Mouse (Mus musculus) embryonic facial prominence, embryonic 10.5 days (tissue): ENCODE data around the gene Nelfb. TPM values are rescaled to one million over a fixed set of nuclear protein-coding genes. Genes with fewer than 3 reads are reported as not detected.
"Not testable (repeated sequence)": the region's sequence is repeated elsewhere in the genome, so short reads cannot be mapped to it uniquely, and the experiment has no call there.

ENCODE experiments used
- DNase-seq: peaks from one replicate; pipeline ENCODE4 v3.0.0-alpha.2; 2017; ENCODE audit warnings: low spot score
- H3K27ac ChIP-seq: fragments of 300-500 bp; sonication (generic); replicated peaks from 2 replicates; pipeline ENCODE4 v1.5.1; 2016; ENCODE audit warnings: mild to moderate bottlenecking
- H3K27me3 ChIP-seq: fragments of 300-500 bp; sonication (generic); replicated peaks from 2 replicates; pipeline ENCODE4 v1.6.1; 2016; ENCODE audit warnings: low read depth, mild to moderate bottlenecking; ENCODE audit not compliant: poor library complexity, severe bottlenecking
- H3K36me3 ChIP-seq: fragments of 300-500 bp; sonication (generic); replicated peaks from 2 replicates; pipeline ENCODE4 v1.6.1; 2016; ENCODE audit warnings: mild to moderate bottlenecking, moderate library complexity
- H3K4me1 ChIP-seq: fragments of 300-500 bp; sonication (generic); 2 replicates; pipeline ENCODE4 v1.6.1; 2016
- H3K4me3 ChIP-seq: fragments of 300-500 bp; sonication (generic); 2 replicates; pipeline ENCODE4 v1.5.1; 2016; ENCODE audit warnings: mild to moderate bottlenecking, moderate library complexity
- H3K9me3 ChIP-seq: fragments of 300-500 bp; sonication (generic); 2 replicates; pipeline ENCODE4 v1.6.1; 2016; ENCODE audit warnings: mild to moderate bottlenecking
- WGBS: fragments of 180-500 bp; shearing (Covaris S2); methylation state at CpG from one replicate; pipeline ENCODE4 v1.1.7; 2016; 5-methylcytosine and 5-hydroxymethylcytosine counted together
- polyA plus RNA-seq: library from polyadenylated mRNA; unstranded; fragments of >200 nt; fragmentation: Nextera tagmentation; extraction: Ambion mirVana; gene quantifications from 2 replicates; pipeline ENCODE4 v1.2.1, GENCODE M21; 2016

Nelfb gene
- polyA plus RNA-seq = 124 and 125 TPM in 2 replicates

- under 1% methylated on average over 44 of the region's 44 CpGs for WGBS
Measured at GRCm38 (mm10) chr2:25211121-25211670, at the start of gene Nelfb. Gene Nelfb (minus strand): TSS chr2:25211489.

GRCm38 (mm10) chr2:25258887-25259286 lies 47.6 kb upstream of the Nelfb start:
- Histone ChIP-seq H3K4me3 (no peak overlapping the region), H3K27ac (no peak overlapping the region), H3K36me3 (no peaks in the 10 kb centered on the region), H3K27me3 (peaks cover 14% of the 10 kb centered on the region), H3K9me3 (no peaks in the 10 kb centered on the region), H3K4me1 (peaks cover 39% of the 10 kb centered on the region)
- DNase-seq = no peak
- 53% methylated on average over 2 of the region's 2 CpGs for WGBS

More at GRCm38 (mm10) chr2:25211121-25211670, at the start of gene Nelfb:
- H3K4me3 ChIP-seq = peak within 1 kb of the TSS; percentile 96
- H3K27me3 ChIP-seq = peaks cover 25% of the 10 kb centered on the region
- no peaks in the 10 kb centered on the region for H3K9me3 ChIP-seq
- peaks cover 35% of the 10 kb centered on the region for H3K36me3 ChIP-seq
- peak within 1 kb of the TSS; percentile 98 for H3K27ac ChIP-seq
- peaks cover 19% of the 10 kb centered on the region for H3K4me1 ChIP-seq
- peak; percentile 95 for DNase-seq

DNA sequence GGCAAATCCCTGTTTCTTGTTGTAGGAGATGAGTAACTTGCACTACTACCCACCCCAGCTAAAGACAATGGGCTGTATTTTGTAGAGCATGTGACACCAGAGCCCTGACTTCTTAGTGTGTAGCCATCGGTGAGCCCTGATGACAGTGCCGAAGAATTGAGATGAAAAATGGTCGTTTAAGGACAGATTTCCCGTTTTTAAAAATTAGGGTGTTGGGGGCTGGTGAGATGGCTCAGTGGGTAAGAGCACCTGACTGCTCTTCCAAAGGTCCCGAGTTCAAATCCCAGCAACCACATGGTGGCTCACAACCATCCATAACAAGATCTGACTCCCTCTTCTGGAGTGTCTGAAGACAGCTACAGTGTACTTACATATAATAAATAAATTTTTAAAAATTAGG lies 46.0 kb upstream of the Nelfb start:
- not testable (repeated sequence) for H3K4me3 ChIP-seq, H3K9me3 ChIP-seq, DNase-seq, H3K27ac ChIP-seq, H3K27me3 ChIP-seq
- Histone ChIP-seq H3K4me1 (peaks cover 27% of the 10 kb centered on the region), H3K36me3 (peaks cover 14% of the 10 kb centered on the region)
- 89% methylated on average over 5 of the region's 5 CpGs for WGBS

- H3K27me3 ChIP-seq, H3K27ac ChIP-seq, H3K9me3 ChIP-seq: not testable (repeated sequence)
- WGBS = 65% methylated on average over 12 of the region's 12 CpGs
- H3K4me3 ChIP-seq = peak overlapping the region; percentile 99
- peaks cover 20% of the 10 kb centered on the region for H3K4me1 ChIP-seq
- peak; percentile 43 for DNase-seq
- peaks cover 21% of the 10 kb centered on the region for H3K36me3 ChIP-seq
Measured at GRCm38 (mm10) chr2:25256443-25257109, 45.3 kb upstream of the Nelfb start.

GRCm38 (mm10) chr2:25255284-25255779 lies 44.0 kb upstream of the Nelfb start, which contains the start of gene Tmem203:
Gene Tmem203 (plus strand): TSS chr2:25255439.
- Histone ChIP-seq H3K9me3 (no peaks in the 10 kb centered on the region), H3K27ac (peak within 1 kb of the TSS; percentile 93), H3K27me3 (no peaks in the 10 kb centered on the region), H3K4me1 (peaks cover 20% of the 10 kb centered on the region), H3K36me3 (peaks cover 33% of the 10 kb centered on the region), H3K4me3 (peak within 1 kb of the TSS; percentile 99)
- WGBS = under 1% methylated on average over 39 of the region's 39 CpGs
- peak; percentile 95 for DNase-seq

DNA sequence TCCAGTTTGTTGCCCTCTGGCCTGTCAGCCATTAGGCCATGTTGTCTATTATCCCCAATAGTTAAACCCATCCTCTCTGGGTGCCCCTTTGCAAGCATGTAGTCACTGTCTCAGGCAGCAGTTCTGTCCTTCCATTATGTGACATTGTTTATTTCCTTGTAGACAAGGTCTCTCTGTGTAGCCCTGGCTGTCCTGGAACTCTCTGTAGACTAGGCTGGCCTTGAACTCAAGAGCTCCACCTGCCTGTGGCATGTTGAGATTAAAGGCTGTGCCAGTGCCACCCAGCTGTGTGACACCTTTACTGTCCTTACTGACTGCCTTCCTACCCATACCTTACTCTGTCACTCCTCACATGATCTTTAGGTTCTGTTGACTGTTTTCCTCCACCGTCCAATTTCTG lies 41.0 kb upstream of the Nelfb start:
- H3K27ac ChIP-seq = no peak overlapping the region
- peaks cover 63% of the 10 kb centered on the region for H3K36me3 ChIP-seq
- peaks cover 20% of the 10 kb centered on the region for H3K4me1 ChIP-seq
- H3K4me3 ChIP-seq = no peak overlapping the region
- DNase-seq = no peak
- no peaks in the 10 kb centered on the region for H3K27me3 ChIP-seq
- 83% methylated on average over 1 of the region's 1 CpGs for WGBS
- H3K9me3 ChIP-seq = no peaks in the 10 kb centered on the region

DNA sequence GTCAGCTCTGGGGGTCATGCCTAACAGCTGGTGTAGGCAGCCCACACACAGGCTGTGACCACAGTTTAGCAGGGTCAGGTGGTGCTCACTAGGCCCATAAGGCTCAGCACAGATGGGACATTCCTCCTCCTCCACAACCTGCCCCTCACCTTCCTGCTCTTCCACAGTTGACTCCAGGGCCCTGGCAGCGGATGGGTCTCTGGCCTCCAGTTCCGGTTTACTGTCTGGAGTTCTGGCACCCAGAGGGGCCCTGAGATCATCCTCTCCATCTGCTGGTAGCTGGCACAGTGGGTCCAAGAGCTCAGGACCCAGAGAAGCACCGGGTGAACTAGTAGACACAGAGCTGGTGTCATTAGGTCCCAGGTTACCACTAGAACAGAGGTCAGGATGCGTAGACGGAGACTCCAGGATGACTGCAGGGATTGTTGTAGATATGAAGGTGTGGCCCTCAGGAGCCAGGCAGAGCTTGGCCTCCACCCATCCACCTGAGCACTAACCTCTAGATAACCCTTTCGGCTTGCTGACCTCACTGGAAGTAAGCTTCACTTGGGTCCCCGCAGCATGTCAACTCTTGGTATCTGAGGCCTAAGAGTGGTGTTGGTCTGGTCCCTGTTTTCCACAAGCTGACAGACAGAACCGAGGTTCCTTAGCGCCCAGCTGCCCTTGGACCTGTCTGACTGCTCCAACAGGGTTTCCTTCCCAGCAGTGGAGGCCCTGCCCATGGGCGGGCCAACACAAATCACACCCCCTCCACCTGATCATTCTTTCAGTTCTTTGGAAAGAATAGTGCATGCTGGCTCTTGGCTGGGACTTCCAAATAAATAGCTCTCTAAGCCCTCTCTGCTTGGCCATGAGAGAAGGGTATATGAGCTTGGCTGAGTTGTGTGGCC lies 35.1 kb upstream of the Nelfb start, which contains the start of gene AL732309.1:
Gene AL732309.1, minus strand, starts transcription at position 681 of the 890 bp plus-strand sequence.
- Histone ChIP-seq H3K4me1 (peaks cover 19% of the 10 kb centered on the region), H3K4me3 (no peak within 1 kb of the TSS), H3K27ac (no peak within 1 kb of the TSS), H3K27me3 (peaks cover 29% of the 10 kb centered on the region), H3K9me3 (no peaks in the 10 kb centered on the region), H3K36me3 (peaks cover 67% of the 10 kb centered on the region)
- 86% methylated on average over 10 of the region's 10 CpGs for WGBS
- DNase-seq = no peak

DNA sequence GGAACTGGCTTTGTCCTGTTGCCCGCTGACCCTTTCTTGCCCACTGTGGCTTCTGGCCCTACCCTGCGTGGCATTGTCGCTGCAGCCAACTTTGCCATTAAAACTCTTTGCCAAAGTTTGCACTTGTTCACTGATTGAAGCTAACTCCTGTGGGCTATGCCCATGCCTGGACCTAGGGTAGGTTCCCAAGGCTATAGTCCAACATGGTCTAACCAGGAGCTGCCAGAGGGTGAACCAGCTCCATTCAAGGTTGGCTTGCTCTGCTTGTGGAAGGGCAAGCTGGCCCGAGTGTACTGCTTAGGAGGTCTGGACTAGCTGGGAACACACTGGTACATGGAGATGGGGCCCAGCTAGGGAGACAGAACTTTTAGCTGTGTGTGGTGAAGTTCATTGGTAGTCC lies 32.9 kb upstream of the Nelfb start:
- H3K27ac ChIP-seq = no peak overlapping the region
- H3K4me3 ChIP-seq = no peak overlapping the region
- H3K27me3 ChIP-seq = peaks cover 44% of the 10 kb centered on the region
- H3K9me3 ChIP-seq = no peaks in the 10 kb centered on the region
- DNase-seq = no peak
- WGBS = 90% methylated on average over 4 of the region's 4 CpGs
- H3K36me3 ChIP-seq = peaks cover 44% of the 10 kb centered on the region
- peaks cover 33% of the 10 kb centered on the region for H3K4me1 ChIP-seq

GRCm38 (mm10) chr2:25243342-25243741 lies 32.1 kb upstream of the Nelfb start:
- WGBS = 78% methylated on average over 8 of the region's 8 CpGs
- Histone ChIP-seq H3K4me1 (peaks cover 33% of the 10 kb centered on the region), H3K4me3 (peak overlapping the region; percentile 69; the same call in 1 of the 2 replicates)

DNA sequence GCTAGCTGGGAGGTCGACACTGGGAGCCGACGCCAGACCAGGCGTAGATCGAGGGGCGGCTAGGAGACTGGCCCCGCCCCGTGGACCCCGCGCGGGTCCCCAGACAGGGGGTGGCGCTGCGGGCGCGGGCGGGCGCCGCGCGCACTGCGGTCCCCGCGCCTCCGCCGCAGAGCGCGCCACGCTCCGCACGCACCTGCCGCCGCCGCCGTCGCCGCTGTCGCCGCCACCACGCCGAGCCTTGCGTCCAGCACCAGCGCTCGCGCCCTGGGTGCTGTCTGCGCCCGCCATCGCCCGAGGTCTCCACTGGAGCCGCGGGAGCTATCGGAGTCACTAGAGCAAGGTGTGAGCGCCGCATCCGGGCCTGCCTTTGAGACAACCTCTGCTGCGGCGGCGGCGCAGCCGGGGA lies 30.8 kb upstream of the Nelfb start, which contains the start of the genes Rnf208 and Cysrt1:
Gene Rnf208, plus strand, starts transcription at position 155 of the 406 bp plus-strand sequence.
Gene Cysrt1, minus strand, starts transcription at position 352 of the 406 bp plus-strand sequence.
- peak within 1 kb of the TSS; percentile 72 for H3K27ac ChIP-seq
- peaks cover 33% of the 10 kb centered on the region for H3K4me1 ChIP-seq
- peak; percentile 49 for DNase-seq
- peaks cover 48% of the 10 kb centered on the region for H3K27me3 ChIP-seq
- H3K36me3 ChIP-seq = peaks cover 23% of the 10 kb centered on the region
- H3K9me3 ChIP-seq = no peaks in the 10 kb centered on the region
- 1% methylated on average over 59 of the region's 59 CpGs for WGBS
- peak within 1 kb of the TSS; percentile 69 for H3K4me3 ChIP-seq

More at GRCm38 (mm10) chr2:25243342-25243741, 32.1 kb upstream of the Nelfb start:
- Histone ChIP-seq H3K9me3 (no peaks in the 10 kb centered on the region), H3K27ac (no peak overlapping the region), H3K36me3 (peaks cover 36% of the 10 kb centered on the region), H3K27me3 (peaks cover 48% of the 10 kb centered on the region)
- no peak for DNase-seq

DNA sequence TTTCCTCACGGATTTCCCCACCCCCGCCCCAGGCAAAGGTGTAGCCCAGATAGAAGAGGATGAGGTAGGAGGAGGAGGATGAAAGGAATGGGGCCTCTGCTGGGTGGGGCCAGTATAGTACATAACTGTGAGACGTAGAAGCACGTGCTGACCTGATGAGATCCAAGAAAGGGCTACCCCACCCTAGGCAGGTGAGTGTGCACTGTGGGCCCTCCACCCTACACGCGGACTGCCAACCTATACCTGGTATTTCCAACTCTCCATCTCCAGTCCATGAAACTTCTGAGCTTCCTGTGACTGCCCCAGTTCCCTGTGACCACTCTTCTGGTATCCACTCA lies 30.1 kb upstream of the Nelfb start:
- H3K4me3 ChIP-seq = peak overlapping the region; percentile 69
- peaks cover 48% of the 10 kb centered on the region for H3K27me3 ChIP-seq
- peaks cover 16% of the 10 kb centered on the region for H3K36me3 ChIP-seq
- no peak for DNase-seq
- H3K9me3 ChIP-seq = no peaks in the 10 kb centered on the region
- no peak overlapping the region; the same call in 1 of the 2 replicates for H3K27ac ChIP-seq
- peaks cover 36% of the 10 kb centered on the region for H3K4me1 ChIP-seq
- 19% methylated on average over 6 of the region's 6 CpGs for WGBS
